Mouse (Mus musculus): ENCODE measurements around the gene Sart1. TPM values are rescaled to one million over a fixed set of nuclear protein-coding genes. Genes with fewer than 3 reads are reported as not detected.

Sart1 gene
- total and polyA plus RNA-seq, 3 experiments, result 46.7 to 104 (median 78.3) TPM

GRCm38 (mm10) chr19:5364124-5364523, 24.4 kb downstream of the Sart1 start:
- Histone ChIP-seq H3K27me3 (replicated peaks) (no peaks in the 10 kb centered on the region), H3K36me3 (replicated peaks in 1 of 2; ENCODE audit: control insufficient read depth in 1 of 2, insufficient read depth in 1 of 2, low read length in 1 of 2) (peaks cover 19 to 40% of the 10 kb centered on the region in 2 experiments), H3K4me2 (ENCODE audit: insufficient read depth, low read depth, poor library complexity, severe bottlenecking) (no peak overlapping the region), H3K4me1 (ENCODE audit: control insufficient read depth in 1 of 2, insufficient read depth in 2 of 2) (peaks cover 25 to 54% of the 10 kb centered on the region in 2 experiments), H3K79me2 (replicated peaks; ENCODE audit: control insufficient read depth, extremely low read depth, insufficient read depth, poor library complexity, severe bottlenecking) (peaks cover 35% of the 10 kb centered on the region), H3K9ac (ENCODE audit: insufficient read depth, low read depth) (no peak overlapping the region), H3K9me3 (replicated peaks; ENCODE audit: low read length) (no peaks in the 10 kb centered on the region), H3K4me3 (replicated peaks in 1 of 3; ENCODE audit: low read depth in 2 of 3, low read length in 2 of 3, poor library complexity in 1 of 3) (no peak overlapping the region), H3K27ac (ENCODE audit: insufficient read depth, low read depth) (no peak overlapping the region)
- DNase-seq (ENCODE audit: extremely low read depth), result peak; percentile 26
- TF ChIP-seq POLR2AphosphoS2 (IDR thresholded peaks at IDR 0.05; ENCODE audit: low read depth, low read length) (peak; percentile 11; the same call in 1 of the 2 replicates), ETS1 (conservative IDR thresholded peaks at IDR 0.05; ENCODE audit: low read depth, low read length) (0 out of 2 replicates have a peak, but pooled peaks have one; percentile 19), CHD1 (IDR thresholded peaks at IDR 0.05; ENCODE audit: low read depth, low read length) (no peak), BHLHE40 (IDR thresholded peaks at IDR 0.05; ENCODE audit: low read depth, low read length) (peak; percentile 72), MAX (IDR thresholded peaks at IDR 0.05; ENCODE audit: low read length) (no peak)
- in situ Hi-C loops (cut with MboI; ENCODE audit: low pct_ligation_motif_present, low pct_unique_long_range_greater_than_20kb, low sequenced_read_pairs) (no loop called here), dilution Hi-C loops (cut with MboI; ENCODE audit: extremely low pct_ligation_motif_present, extremely low pct_unique_long_range_greater_than_20kb, low sequenced_read_pairs) (no loop called here)

- no peak for DNase-seq (ENCODE audit: extremely low read depth)
- Histone ChIP-seq H3K27me3 (replicated peaks) (no peaks in the 10 kb centered on the region), H3K4me3 (replicated peaks in 1 of 3; ENCODE audit: low read depth in 2 of 3, low read length in 2 of 3, poor library complexity in 1 of 3) (no peak overlapping the region), H3K4me1 (ENCODE audit: control insufficient read depth in 1 of 2, insufficient read depth in 2 of 2) (peaks cover 18 to 46% of the 10 kb centered on the region in 2 experiments), H3K79me2 (replicated peaks; ENCODE audit: control insufficient read depth, extremely low read depth, insufficient read depth, poor library complexity, severe bottlenecking) (peaks cover 18% of the 10 kb centered on the region), H3K36me3 (replicated peaks in 1 of 2; ENCODE audit: control insufficient read depth in 1 of 2, insufficient read depth in 1 of 2, low read length in 1 of 2) (peaks cover 8 to 30% of the 10 kb centered on the region in 2 experiments), H3K4me2 (ENCODE audit: insufficient read depth, low read depth, poor library complexity, severe bottlenecking) (no peak overlapping the region), H3K27ac (ENCODE audit: insufficient read depth, low read depth) (no peak overlapping the region), H3K9ac (ENCODE audit: insufficient read depth, low read depth) (no peak overlapping the region), H3K9me3 (replicated peaks; ENCODE audit: low read length) (no peaks in the 10 kb centered on the region)
- no peak for TF ChIP-seq ZKSCAN1 (IDR thresholded peaks at IDR 0.05; ENCODE audit: borderline replicate concordance, low read depth, low read length)
- TF ChIP-seq ELF1 (IDR thresholded peaks at IDR 0.05; ENCODE audit: low read depth, low read length), result no peak
- TF ChIP-seq MEF2A (IDR thresholded peaks at IDR 0.05; ENCODE audit: borderline replicate concordance, low read depth, low read length), result no peak
- in situ Hi-C loops (cut with MboI; ENCODE audit: low pct_ligation_motif_present, low pct_unique_long_range_greater_than_20kb, low sequenced_read_pairs), result no loop called here
- dilution Hi-C loops (cut with MboI; ENCODE audit: extremely low pct_ligation_motif_present, extremely low pct_unique_long_range_greater_than_20kb, low sequenced_read_pairs), result no loop called here
Observed at GRCm38 (mm10) chr19:5362186-5362585, 26.3 kb downstream of the Sart1 start.

- Histone ChIP-seq H3K27me3 (replicated peaks) (no peaks in the 10 kb centered on the region), H3K79me2 (replicated peaks; ENCODE audit: control insufficient read depth, extremely low read depth, insufficient read depth, poor library complexity, severe bottlenecking) (no peaks in the 10 kb centered on the region), H3K4me2 (ENCODE audit: insufficient read depth, low read depth, poor library complexity, severe bottlenecking) (no peak overlapping the region), H3K27ac (ENCODE audit: insufficient read depth, low read depth) (no peak overlapping the region), H3K9ac (ENCODE audit: insufficient read depth, low read depth) (no peak overlapping the region), H3K36me3 (replicated peaks in 1 of 2; ENCODE audit: control insufficient read depth in 1 of 2, insufficient read depth in 1 of 2, low read length in 1 of 2) (peaks cover 0 to 5% of the 10 kb centered on the region in 2 experiments), H3K4me3 (replicated peaks in 1 of 3; ENCODE audit: low read depth in 2 of 3, low read length in 2 of 3, poor library complexity in 1 of 3) (no peak overlapping the region), H3K4me1 (ENCODE audit: control insufficient read depth in 1 of 2, insufficient read depth in 2 of 2) (peaks cover 7 to 19% of the 10 kb centered on the region in 2 experiments), H3K9me3 (replicated peaks; ENCODE audit: low read length) (no peaks in the 10 kb centered on the region)
- in situ Hi-C loops (cut with MboI; ENCODE audit: low pct_ligation_motif_present, low pct_unique_long_range_greater_than_20kb, low sequenced_read_pairs), result no loop called here
- dilution Hi-C loops (cut with MboI; ENCODE audit: extremely low pct_ligation_motif_present, extremely low pct_unique_long_range_greater_than_20kb, low sequenced_read_pairs), result no loop called here
- DNase-seq (ENCODE audit: extremely low read depth), result peak; percentile 31
- TF ChIP-seq ZC3H11A (IDR thresholded peaks at IDR 0.05; ENCODE audit: low read depth, low read length), result no peak
- no peak for TF ChIP-seq SMC3 (IDR thresholded peaks at IDR 0.05; ENCODE audit: low read depth, low read length)
- TF ChIP-seq JUND (conservative IDR thresholded peaks at IDR 0.05; ENCODE audit: low read depth, low read length), result no peak
- TF ChIP-seq MAX (IDR thresholded peaks at IDR 0.05; ENCODE audit: low read length), result no peak
Observed at GRCm38 (mm10) chr19:5356080-5356479, 32.4 kb downstream of the Sart1 start.
